Mouse (Mus musculus) ovary, postnatal 36 days (tissue): ENCODE data around the gene Rdh16f1.

ENCODE experiments used
- DNase-seq: peaks from one replicate; pipeline ENCODE4 v3.0.0; 2022; ENCODE audit warnings: low spot score, mixed read lengths

The Rdh16f1 gene

DNA sequence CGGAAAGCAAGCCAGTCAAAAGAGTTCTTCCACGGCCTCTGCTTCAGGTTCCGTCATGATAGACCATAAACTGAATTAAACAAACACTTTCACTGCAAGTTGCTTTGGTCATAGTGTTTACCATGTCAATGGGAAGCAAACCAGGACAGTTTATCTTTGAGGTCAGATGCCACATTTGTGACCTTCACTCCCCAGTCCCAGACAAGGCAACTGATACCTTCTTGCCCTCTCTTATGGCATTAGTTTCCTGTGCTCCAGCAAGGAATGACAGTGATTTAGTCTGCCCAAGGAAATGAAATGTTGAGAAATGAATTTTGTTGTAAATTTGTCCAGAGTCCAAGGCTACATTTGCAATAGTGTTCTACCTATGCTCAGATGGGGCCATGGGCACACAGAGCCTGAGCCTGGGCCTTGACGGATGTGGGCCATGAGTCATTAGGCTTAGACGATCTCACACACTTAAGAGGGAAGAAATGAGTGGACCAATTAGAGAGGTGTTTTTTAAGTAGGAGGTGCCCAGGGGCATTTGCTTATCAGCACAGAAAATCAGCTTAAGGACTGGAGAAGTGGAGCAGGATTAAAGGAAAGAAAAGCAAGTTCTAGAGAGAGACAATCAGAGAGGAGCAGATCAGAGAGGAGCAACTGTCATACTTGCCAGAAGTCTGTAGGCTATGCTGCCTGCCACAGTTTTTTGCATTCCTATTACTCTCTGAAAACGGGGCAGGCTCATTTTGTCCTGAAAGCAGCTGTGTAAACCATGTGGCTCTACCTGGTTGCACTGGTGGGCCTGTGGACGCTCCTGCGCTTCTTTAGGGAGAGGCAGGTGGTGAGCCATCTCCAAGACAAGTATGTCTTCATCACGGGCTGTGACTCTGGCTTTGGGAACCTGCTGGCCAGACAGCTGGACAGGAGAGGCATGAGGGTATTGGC is at the start of gene Rdh16f1, which contains the start of gene Rdh1:
Gene Rdh16f1 (plus strand): TSS at position 607 of the 930 bp plus-strand sequence.
Gene Rdh1 (plus strand): TSS at position 541 of the 930 bp plus-strand sequence.
- no peak for DNase-seq

DNA sequence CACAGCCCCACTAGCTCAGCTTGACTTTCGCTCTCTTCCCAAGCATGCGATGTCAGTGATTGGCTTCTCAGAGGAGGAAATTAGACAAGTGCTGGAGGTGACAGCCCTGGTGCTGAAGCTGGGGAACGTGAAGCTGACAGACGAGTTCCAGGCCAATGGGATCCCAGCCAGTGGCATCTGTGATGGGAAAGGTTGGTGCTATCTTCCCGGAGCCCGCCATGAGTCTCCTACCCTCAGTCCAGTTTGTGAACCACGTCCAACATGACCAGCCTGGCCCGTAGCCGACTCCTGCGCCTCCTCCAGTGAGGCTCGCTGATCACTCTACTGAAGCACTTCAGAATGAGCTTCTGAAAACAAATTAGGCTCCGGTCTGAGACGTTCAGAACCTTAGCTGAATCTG is 49.3 kb upstream of the Rdh16f1 start:
- DNase-seq, result no peak

- DNase-seq, result no peak
Measured at GRCm38 (mm10) chr10:127712736-127713135, 46.9 kb upstream of the Rdh16f1 start.

DNA sequence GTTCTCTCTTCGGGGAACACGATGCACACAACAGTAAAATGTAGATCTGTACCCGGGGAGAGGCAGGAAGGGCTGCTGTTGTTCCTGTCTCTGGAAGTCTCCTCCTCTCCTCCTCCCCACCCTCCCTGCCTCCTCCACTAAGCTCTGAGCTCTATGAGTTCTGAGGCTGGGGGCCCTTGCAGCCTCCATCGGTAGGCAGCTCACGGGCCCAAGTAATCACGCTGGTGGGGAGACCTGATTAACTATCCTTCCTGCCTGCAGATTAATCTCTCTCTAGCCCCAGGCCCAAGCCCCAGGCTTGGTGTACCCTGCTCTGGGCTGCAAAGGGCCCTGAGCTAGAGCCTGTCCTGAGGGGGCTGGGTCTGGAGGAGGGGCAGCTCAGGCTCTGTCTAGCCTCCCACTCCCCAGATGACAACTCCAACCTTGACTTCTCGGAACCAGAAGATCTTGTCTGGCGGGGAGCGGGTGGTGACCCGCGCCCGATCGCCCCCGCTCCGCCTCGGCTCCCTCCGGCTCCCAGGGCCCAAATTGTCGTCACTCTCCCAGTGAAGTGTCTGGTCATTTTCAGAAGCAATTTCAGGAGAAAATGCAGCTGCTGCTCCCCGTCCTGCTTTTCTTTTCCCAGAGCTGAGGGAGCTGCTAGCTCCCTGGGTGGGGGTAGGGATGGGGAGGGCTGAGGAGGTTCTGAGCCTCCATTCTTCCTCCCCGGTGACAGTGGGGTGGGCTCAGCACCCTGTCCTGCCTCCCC is 37.7 kb upstream of the Rdh16f1 start:
- DNase-seq, result no peak

- DNase-seq, result no peak
Measured at GRCm38 (mm10) chr10:127724178-127724577, 35.4 kb upstream of the Rdh16f1 start, which contains the start of gene Tac2. TSS of gene Tac2 (plus strand) at chr10:127724478.

DNA sequence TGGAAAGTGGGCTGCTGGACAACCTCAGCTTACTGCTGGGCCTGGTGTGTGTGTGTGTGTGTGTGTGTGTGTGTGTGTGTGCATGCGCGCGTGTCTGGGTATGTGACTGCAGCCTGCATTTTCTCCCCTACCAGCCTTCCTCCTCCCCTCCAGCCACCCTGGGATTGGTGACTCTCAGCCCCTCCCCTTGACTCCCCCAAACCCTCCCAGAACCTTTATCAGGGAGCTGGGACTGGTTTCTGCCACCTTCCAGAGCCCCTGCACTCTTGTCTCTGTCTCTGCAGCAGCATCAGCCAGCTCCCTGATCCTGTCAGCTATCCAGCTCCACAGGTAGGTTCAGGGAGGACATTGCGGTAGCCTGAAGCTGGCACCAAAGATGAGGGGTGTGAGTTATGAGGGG is 34.5 kb upstream of the Rdh16f1 start:
- no peak for DNase-seq

GRCm38 (mm10) chr10:127728437-127728836 is 31.1 kb upstream of the Rdh16f1 start:
- no peak for DNase-seq

- DNase-seq, result no peak
Measured at GRCm38 (mm10) chr10:127730285-127730932, 29.2 kb upstream of the Rdh16f1 start.

DNA sequence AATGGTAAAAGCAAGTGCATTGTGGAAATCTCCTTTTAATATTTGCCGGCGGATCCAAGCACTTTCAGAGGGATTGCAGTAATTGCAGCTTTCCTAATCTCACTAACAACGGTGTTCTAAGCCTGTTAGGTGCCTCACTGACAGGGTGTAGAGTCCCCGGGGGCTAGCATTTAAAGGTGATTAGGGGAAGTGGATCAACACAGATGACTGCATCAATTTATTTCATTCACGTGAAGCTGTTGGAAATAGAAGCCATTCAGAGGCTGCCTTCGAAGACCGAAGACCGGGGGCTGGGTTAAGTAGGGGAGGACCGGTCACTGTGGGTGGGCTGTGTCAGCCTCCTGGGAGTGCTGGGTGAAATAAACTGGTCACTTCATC is 28.7 kb upstream of the Rdh16f1 start:
- DNase-seq, result no peak

GRCm38 (mm10) chr10:127731397-127731796 is 28.2 kb upstream of the Rdh16f1 start:
- no peak for DNase-seq

DNA sequence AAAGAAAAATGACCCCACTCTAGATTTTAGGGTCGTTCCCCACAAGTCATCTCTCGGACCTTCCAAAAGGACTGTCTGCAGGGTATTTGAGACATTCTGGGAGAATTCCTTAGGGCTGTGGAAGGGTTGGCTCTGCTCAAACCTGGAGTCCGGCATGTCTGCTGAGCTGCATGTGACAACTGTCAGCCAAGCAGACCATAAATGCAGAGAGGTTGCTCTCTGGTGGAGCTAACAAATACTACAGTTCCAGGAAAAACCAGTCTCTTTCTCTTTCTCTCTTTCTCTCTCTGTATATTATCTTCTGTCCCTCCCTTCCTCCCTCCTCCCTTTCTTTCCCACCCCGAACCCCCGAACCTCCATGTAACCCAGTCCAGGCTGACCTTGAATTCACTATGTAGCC is 25.2 kb upstream of the Rdh16f1 start:
- DNase-seq, result no peak

GRCm38 (mm10) chr10:127736266-127736665 is 23.3 kb upstream of the Rdh16f1 start:
- DNase-seq, result no peak

GRCm38 (mm10) chr10:127736916-127737315 is 22.7 kb upstream of the Rdh16f1 start:
- DNase-seq, result no peak

- DNase-seq, result no peak
Measured at GRCm38 (mm10) chr10:127737552-127737951, 22.0 kb upstream of the Rdh16f1 start.

DNA sequence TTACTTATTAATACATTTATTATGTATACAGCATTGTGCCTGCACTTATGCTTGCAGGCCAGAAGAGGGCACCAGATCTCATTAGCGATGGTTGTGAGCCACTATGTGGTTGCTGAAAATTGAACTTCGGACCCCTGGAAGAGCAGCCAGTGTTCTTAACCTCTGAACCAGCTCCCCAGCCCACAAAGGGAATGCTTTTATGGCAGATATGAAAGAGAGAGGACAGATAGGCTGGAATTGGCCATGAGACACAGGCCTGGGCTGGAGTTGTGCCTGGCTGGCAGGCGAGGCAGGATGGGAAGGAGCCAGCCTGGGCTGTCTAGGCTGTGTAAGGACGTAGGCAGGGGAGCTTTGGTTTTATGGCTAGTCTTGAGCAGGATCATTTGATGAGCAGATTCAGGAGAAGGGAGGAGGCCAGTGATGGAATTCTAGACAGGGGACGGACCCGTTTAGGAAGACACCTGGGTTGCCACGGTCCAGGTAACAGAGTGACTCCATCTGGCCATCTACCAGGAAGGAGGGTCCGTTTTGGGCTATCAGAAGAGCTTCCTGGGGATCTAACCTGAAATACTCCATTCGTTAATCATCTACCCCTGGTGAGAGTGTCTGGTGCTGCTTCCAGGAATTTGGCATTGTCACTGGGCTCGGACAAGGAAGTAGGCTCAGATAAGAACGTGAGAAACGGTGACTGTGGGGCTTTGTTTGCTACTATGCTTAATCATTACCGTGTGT is 21.3 kb upstream of the Rdh16f1 start:
- DNase-seq, result no peak

DNA sequence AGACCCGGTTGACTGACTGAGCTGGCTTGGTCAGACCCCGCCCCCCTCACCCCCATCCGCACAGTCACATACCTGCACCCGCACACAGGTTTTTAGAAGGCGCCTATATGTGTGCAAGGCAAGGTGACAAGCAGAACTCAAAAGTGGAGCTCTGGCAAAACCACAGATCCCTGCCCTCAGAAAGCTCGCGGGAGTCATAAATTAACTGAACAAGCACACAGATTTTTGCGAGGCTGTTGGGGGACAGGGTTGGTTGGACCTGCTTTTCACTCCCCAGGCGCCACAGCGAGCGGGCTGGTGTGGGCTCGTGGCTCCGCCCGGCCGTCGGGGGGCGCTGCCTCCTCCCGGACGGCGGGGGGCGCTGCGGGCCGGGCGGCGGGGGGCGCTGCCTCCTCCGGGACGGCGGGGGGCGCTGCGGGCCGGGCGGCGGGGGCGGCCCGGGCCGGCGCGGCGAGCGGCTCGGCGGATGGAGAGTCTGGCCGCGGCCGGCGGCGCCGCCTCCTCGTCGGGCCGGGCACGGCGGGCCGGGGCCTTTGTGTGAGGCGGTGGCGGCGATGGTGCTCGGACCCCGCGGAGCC is 20.4 kb upstream of the Rdh16f1 start, which contains the start of gene Zbtb39:
Gene Zbtb39 (plus strand): TSS at position 456 of the 578 bp plus-strand sequence.
- DNase-seq, result peak; percentile 87

GRCm38 (mm10) chr10:127739661-127740161 is 19.9 kb upstream of the Rdh16f1 start:
- no peak for DNase-seq

DNA sequence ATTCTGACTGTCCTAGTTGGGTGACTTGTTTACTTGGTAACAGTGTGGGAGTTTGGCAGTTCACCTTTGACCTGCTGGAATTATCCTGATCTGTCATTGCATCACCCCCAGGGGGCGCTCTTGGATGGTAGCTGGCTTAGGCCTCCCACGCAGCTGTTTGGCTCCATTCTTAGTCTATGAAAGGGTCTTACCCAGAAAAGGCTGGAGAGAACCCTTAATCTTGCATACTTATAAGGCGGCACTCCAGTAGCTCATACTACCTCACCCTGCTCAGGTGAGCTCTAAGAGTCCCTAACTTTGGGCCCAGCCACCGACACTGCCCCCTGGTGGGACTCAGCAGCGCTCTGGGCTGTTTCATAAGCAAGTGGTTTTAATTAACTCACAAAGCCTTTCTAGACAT is 14.9 kb upstream of the Rdh16f1 start:
- DNase-seq, result peak; percentile 43

- no peak for DNase-seq
Measured at GRCm38 (mm10) chr10:127745886-127746285, 13.7 kb upstream of the Rdh16f1 start.

- DNase-seq, result no peak
Measured at GRCm38 (mm10) chr10:127747254-127747653, 12.3 kb upstream of the Rdh16f1 start.
